15 mouse cellular contexts compared by ENCODE assay signal in the genomic region with DNA sequence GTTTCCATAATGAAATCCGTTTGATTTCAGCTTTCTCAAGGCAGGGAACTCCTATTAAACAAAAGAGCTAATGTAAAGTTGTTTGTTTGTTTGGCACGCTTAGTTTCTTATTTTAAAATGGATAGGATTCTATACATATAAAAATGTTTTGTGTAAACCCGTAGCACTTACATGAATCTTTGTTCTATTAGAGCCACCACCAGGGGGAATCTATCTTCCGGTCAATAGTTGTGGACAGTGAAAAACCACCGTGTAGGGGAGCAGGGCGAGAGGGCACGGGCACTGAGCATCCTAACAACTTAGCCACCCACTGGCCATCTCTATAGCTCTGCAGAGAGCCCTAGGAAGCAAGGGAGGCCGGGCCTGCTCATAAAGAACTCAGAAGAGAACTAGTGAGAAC. TPM values are rescaled to one million over a fixed set of nuclear protein-coding genes. Genes with fewer than 3 reads are reported as not detected.
DNase-seq lines count a peak whose midpoint lies in the region; ATAC-seq and TF ChIP-seq lines count a peak whose summit lies in the region.
"Had no signal": no experiment of that assay in that cellular context is flagged by ENCODE, and none has a peak within 500 bp of the region (broad histone marks: within the 10 kb centered on the region; RNA-seq: fewer than 3 reads in every experiment).

No protein-coding gene starts in this region.

- 0 out of 2 replicates have a peak, but pooled peaks cover 4% of the 10 kb centered on the region for H3K4me1 ChIP-seq in intestine, embryonic 14.5 days (replicated peaks; ENCODE audit: control insufficient read depth, insufficient read depth, low read length)
- peaks cover 4% of the 10 kb centered on the region; the same call in 1 of the 2 replicates for H3K4me1 ChIP-seq in intestine, embryonic 16.5 days (ENCODE audit: control insufficient read depth, insufficient read depth, low read length)
- H3K4me1 ChIP-seq: liver, embryonic 15.5 days had no signal

- no peak overlapping the region for H3K4me2 ChIP-seq in intestine, embryonic 14.5 days (ENCODE audit: low read length)
- no peak overlapping the region for H3K4me2 ChIP-seq in intestine, embryonic 16.5 days (ENCODE audit: low read depth, low read length)
- H3K4me2 ChIP-seq: forebrain, embryonic 12.5 days; heart, embryonic 11.5 days; liver, embryonic 15.5 days; midbrain, embryonic 15.5 days had no signal

- TF ChIP-seq CTCF in left cerebral cortex, adult 2 months (IDR thresholded peaks at IDR 0.05), result peak; percentile 23

- H3K27ac ChIP-seq in intestine, embryonic 14.5 days (ENCODE audit: low read depth), result no peak overlapping the region
- H3K27ac ChIP-seq in intestine, embryonic 16.5 days (ENCODE audit: low read length), result no peak overlapping the region
- no peak overlapping the region for H3K27ac ChIP-seq in left cerebral cortex, adult 2 months
- H3K27ac ChIP-seq: forebrain, embryonic 12.5 days; liver, embryonic 15.5 days; midbrain, embryonic 15.5 days had no signal

- H3K36me3 ChIP-seq in intestine, embryonic 14.5 days (ENCODE audit: control insufficient read depth, insufficient read depth, low read length), result no peaks in the 10 kb centered on the region
- no peaks in the 10 kb centered on the region for H3K36me3 ChIP-seq in intestine, embryonic 16.5 days (ENCODE audit: control insufficient read depth, insufficient read depth, low read length)
- H3K36me3 ChIP-seq: forebrain, embryonic 12.5 days; G1E; liver, embryonic 15.5 days; midbrain, embryonic 15.5 days had no signal

- no peak overlapping the region for H3K9ac ChIP-seq in intestine, embryonic 14.5 days (ENCODE audit: low read length)
- no peak overlapping the region for H3K9ac ChIP-seq in intestine, embryonic 16.5 days (ENCODE audit: low read depth, low read length)
- H3K9ac ChIP-seq: forebrain, embryonic 12.5 days; liver, embryonic 15.5 days; midbrain, embryonic 15.5 days had no signal

- peak; percentile 49 for DNase-seq in intestine, embryonic 14.5 days (ENCODE audit: low spot score)
- no peak for DNase-seq in left cerebral cortex, adult 2 months (ENCODE audit: extremely low spot score in 1 of 2, low spot score in 2 of 2)
- DNase-seq in left cerebral cortex, adult 18-20 months (ENCODE audit: low spot score in 2 of 2), result no peak
- peak; percentile 24 for DNase-seq in 3134 (ENCODE audit: extremely low read depth, insufficient read length, low spot score)
- DNase-seq in NIH3T3 (ENCODE audit: low read depth), result peak; percentile 36
- DNase-seq in cerebellum, postnatal 4 days (ENCODE audit: low spot score in 2 of 2), result no peak
- DNase-seq: cerebellum, postnatal 14 days; heart, postnatal 4 days had no signal

- H3K9me3 ChIP-seq in intestine, embryonic 14.5 days (ENCODE audit: control insufficient read depth, low read length), result no peaks in the 10 kb centered on the region
- H3K9me3 ChIP-seq in intestine, embryonic 16.5 days (ENCODE audit: control insufficient read depth, low read length), result no peaks in the 10 kb centered on the region
- H3K9me3 ChIP-seq: liver, embryonic 15.5 days; midbrain, embryonic 15.5 days had no signal

- ATAC-seq in intestine, embryonic 14.5 days (replicated peaks; ENCODE audit: low FRiP score, low TSS enrichment, low read depth), result no peak
- ATAC-seq in intestine, embryonic 16.5 days, result no peak
- ATAC-seq: midbrain, embryonic 15.5 days had no signal

- H3K4me3 ChIP-seq in intestine, embryonic 14.5 days (ENCODE audit: low read depth, low read length), result no peak overlapping the region
- no peak overlapping the region for H3K4me3 ChIP-seq in intestine, embryonic 16.5 days (ENCODE audit: low read length)
- H3K4me3 ChIP-seq in left cerebral cortex, adult 2 months, result no peak overlapping the region
- H3K4me3 ChIP-seq: forebrain, embryonic 12.5 days; liver, embryonic 15.5 days; midbrain, embryonic 15.5 days had no signal

- WGBS in intestine, embryonic 14.5 days, result 76% methylated on average over 8 of the region's 8 CpGs
- WGBS in intestine, embryonic 16.5 days, result 74% methylated on average over 8 of the region's 8 CpGs

- no peaks in the 10 kb centered on the region for H3K27me3 ChIP-seq in intestine, embryonic 14.5 days (replicated peaks; ENCODE audit: control insufficient read depth, insufficient read depth, low read length)
- H3K27me3 ChIP-seq in intestine, embryonic 16.5 days (replicated peaks; ENCODE audit: control insufficient read depth, insufficient read depth, low read length), result no peaks in the 10 kb centered on the region
- H3K27me3 ChIP-seq: forebrain, embryonic 12.5 days; liver, embryonic 15.5 days; megakaryocyte, embryonic 14.5 days; midbrain, embryonic 15.5 days had no signal

- intact Hi-C loops in left cerebral cortex, adult 2 months (cut with DNase I), result no loop called here

RNA-seq across cellular contexts. Expression of gene Ddah1, which starts 33.4 kb away (rescaled TPM):
- 45.3 and 46.9 TPM in 2 replicates for polyA plus RNA-seq in intestine, embryonic 14.5 days (2014; fragmentation: Nextera tagmentation; extraction: Ambion mirVana)
- polyA plus RNA-seq in intestine, embryonic 16.5 days (2015; fragmentation: Nextera tagmentation; extraction: Ambion mirVana), result 40.5 and 44.5 TPM in 2 replicates
- total RNA-seq in left cerebral cortex, adult 2 months (2021), result 10 to 100 TPM; 57.1 to 59.7 TPM
- total RNA-seq in left cerebral cortex, adult 18-20 months (2021), result 10 to 100 TPM; 54.7 to 57.8 TPM
- polyA plus RNA-seq: G1E had no signal

Comparison
In these comparisons a context has a peak if more than half of its experiments do, and no peak if none do; other contexts are left out.
1. DNase-seq: peak in intestine, embryonic 14.5 days (single experiment), 3134 (single experiment) and NIH3T3 (single experiment); none in left cerebral cortex, adult 2 months (0 of 2), left cerebral cortex, adult 18-20 months (0 of 2) and cerebellum, postnatal 4 days (0 of 2).